Mouse (Mus musculus): ENCODE measurements at regions not wholly inside any gene's neighbourhood (a gene's known extent, or its start where the extent isn't known, plus 50 kb on each side); places are given as distances from the start of the nearest gene placed in this dataset.
"Not testable (repeated sequence)": the region's sequence is repeated elsewhere in the genome, so short reads cannot be mapped to it uniquely, and the experiment has no call there.

- DNase-seq (ENCODE audit: low spot score), result no peak
Observed at GRCm38 (mm10) chr5:17208554-17209283, 164.3 kb upstream of the Speer4f2 start.

GRCm38 (mm10) chr5:17210723-17211245 is 162.2 kb upstream of the Speer4f2 start:
- peak; percentile 9 for DNase-seq (ENCODE audit: low spot score)

DNA sequence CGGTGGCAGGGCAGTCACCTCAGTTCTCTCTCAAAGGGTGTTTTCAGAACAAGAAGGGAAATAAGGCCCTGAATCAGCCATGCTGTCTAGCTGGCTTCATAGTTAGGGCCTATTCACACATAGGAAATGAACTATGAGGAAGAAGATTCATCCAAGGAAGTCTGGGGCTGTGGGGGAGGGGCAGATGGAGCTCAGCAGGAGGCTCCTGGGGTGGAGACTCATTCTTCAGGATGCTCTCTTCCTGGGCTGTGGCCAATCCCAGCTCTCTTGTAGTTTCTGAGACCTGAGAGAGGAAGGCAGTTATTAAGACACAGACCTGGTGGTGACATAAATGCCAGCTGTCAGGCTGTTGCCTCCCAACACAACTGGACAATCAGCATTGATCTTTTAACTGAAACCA is 149.4 kb upstream of the Speer4f2 start:
- DNase-seq (ENCODE audit: low spot score), result not testable (repeated sequence)

DNA sequence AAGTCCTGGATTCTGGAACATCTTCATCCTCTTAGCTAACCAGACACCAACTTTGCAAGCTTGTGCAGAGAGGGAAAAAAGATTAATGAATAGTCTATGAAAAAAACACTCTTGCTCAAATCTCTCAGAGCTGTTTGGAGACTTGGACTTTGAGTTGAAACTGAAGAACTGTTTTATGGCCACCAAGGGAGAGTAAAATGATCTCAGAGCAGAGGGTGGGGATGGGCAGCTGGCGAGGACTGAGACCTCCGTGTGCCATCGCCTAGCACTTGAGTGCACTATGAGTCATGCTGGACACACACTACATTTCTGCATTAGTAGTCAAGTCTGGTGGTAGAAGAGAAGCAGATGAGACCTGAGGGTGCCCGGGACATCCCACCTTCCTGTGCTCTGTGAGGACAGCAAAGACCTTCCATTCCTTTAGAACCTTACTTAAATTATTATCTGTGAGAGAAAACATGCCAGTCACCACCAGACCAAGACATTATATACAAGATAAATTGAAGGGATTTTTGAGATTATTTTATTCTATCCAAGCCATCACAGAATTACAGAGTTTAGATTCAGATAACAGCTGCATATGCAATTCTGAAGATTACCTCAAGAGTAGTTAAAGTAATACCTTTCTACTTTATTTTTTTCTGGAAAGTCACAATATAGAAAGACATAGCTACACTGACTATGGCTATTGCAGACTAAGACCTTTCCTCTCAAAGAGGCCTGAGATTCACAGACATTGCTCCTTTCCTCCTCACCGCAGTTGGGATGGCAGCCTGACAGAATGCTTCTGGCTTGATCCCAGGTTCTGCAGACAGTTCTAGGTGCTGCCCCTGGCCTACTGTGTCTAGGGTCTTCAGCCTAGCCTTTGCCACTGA is 125.0 kb upstream of the Speer4f2 start:
- no peak for DNase-seq (ENCODE audit: low spot score)

GRCm38 (mm10) chr5:17260541-17261325 is 112.2 kb upstream of the Speer4f2 start:
- DNase-seq (ENCODE audit: low spot score), result no peak

GRCm38 (mm10) chr5:17262126-17262525 is 110.9 kb upstream of the Speer4f2 start:
- DNase-seq (ENCODE audit: low spot score), result peak; percentile 26

DNA sequence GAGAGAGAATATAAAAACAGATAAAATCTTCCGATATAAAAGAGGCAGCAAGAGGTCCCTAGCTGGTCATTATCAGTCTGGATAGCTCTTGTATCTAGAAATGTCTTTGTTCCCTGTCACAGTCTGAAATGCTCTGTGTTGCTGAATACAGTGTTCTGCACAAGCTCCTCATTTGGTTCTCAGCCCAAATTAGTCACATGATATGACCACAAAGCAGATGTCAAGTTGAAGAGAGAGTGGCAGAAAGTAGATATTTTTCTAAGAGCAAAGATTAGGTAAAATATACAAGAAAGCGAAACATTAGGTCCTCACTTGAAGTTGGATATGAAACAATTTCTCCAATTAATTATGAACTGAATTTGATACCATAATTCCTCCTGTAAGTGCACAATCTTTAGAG is 101.8 kb upstream of the Speer4f2 start:
- DNase-seq (ENCODE audit: low spot score), result no peak

DNA sequence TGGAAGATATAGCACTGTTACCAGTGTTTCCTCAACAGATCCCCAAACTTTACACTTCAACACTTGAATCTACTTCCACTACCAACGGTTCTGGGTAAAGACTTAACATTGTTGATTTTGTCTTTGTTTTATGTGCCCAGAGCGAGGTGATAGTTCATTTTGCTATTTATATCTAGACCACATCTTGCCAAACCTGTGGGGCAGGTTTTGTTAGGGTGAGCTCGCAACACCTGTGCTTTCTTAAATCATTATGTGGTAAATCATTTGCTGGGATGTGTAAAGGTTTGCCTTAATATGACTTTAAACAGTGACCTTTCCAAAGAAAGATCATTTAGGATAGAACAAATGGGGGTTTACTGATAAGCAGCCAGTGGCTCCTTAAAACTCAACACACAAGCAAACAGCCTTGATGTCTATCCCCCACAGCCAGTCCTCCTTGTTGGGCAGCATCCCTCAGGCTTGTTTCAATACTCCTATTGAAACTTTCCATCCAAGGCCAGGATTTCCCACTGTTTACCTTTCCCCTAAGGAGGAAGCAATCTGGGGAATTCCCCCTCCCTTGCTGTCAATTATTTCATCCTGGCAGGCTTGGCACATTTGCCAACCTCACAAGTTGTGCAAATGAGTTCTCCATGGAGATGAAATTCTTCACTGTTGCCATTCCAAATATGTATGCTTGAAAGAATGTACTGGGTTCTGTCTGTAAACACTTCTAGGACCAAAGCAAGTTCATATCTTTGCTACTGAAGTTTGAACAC is 101.1 kb upstream of the Speer4f2 start:
- DNase-seq (ENCODE audit: low spot score), result peak; percentile 69

- DNase-seq (ENCODE audit: low spot score), result no peak
Observed at GRCm38 (mm10) chr5:17275346-17275745, 97.6 kb upstream of the Speer4f2 start.

DNA sequence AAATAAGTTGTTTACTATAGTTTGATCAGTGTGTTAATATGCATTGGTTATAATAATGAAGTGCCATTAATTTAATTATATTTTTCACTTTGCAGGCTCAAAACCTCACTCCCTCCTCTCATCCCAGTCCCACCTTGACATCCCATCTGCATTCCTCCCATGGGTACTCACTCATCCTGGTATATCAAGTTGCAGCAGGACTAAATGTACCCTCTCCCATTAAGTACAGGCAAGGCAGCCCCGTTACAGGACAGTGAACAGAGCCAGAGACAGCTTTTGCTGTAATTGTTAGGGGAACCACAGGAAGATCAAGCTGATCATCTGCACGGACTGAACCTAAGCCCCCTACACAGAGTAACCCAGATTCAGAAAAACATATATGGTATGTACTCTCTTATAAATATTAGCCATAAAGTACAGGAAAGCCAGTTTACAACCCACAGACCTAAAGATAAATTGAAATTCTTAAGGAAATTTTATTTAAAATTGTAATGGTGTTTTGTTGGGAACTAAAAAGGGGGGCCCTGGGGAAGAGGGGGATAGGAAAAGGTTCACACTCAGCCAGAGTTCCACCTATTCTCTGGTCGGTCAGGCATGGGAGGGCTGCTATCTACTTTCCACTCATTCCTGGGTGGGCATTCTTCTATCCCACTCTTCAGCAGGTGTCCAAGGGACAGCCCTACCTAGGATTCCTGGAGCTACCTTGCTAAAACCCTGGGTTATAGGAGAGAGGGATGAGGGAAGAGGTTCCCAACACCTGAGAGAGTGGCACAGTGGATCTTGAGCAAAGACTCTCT is 96.0 kb upstream of the Speer4f2 start:
- DNase-seq (ENCODE audit: low spot score), result no peak

DNA sequence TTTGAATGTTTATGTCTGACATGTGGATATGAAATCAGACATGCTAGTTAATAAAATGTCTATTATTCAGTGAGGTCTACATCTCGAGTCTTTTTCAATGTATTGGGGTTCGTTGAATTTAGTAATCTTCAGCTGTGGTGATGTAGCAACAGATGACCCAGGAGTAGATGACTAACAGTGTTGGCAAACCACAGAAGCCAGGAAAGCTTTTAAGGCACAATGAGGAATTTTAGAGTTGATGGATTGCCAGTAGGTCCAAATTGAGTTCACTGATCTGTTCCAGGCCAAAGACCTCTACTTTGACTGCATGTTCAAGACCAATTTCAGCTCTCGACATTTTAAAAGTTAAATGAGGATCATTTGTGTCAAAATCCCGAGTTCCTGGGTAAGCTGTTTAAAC is 92.8 kb upstream of the Speer4f2 start:
- no peak for DNase-seq (ENCODE audit: low spot score)

- DNase-seq (ENCODE audit: low spot score), result no peak
Observed at GRCm38 (mm10) chr5:17280951-17281350, 92.0 kb upstream of the Speer4f2 start.

DNA sequence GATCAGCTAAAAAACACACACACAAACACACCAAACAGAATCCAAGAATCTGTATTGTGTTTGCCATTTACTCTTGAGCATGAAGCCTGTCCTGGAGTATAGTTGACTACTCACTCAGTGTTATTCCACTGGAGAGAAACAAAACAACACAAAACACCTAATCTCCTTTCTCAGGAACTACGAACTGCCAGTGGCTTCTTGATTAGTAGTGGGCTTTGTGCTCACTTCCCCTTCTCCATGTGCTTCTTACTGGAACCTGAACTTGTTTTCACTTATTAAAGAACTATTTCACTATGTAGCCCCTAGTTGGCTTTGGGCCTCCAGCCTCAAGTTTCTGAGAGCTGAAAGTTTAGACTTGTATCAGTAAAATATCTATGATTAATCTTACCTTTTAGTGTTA is 84.0 kb upstream of the Speer4f2 start:
- no peak for DNase-seq (ENCODE audit: low spot score)

DNA sequence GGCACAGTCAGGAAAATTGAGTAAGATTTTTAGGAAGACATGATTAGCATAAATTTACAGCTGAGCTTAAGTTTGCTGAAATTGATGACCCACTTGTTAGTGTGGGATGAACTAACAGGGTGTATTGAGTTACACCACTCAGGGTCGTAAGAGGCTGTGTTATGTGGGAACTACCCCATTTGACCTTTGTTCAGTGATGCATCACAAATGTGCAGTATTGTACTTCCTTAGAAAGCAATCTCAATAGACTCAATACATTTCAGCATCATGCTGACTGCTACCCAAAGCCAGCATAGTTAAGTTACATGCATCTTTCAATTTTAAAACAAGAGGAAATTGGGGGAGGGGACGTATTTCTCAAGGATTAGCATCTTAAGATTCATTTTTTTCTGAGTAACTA is 80.4 kb upstream of the Speer4f2 start:
- no peak for DNase-seq (ENCODE audit: low spot score)

DNA sequence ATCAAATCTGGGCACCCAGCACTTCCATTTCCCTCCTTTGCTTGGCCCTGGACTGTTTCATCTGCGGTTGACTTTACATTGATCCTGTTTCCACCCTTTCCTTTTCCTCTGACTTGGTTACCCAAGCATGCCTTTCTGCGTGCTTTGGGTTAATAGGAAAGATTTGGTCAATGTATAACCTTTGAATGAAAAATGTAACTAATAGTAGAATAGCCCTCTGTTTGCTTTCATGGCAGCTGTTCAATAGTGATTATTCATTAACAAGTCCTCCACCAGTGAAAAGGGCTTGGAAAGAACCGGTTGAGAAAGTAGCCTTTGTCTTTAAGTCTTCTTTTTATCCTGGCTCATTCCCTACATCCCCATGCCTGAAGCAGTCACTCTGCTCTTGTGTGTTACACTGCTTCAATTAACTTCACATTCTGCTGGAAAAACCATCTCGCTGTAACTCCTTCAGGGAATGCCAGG is 76.4 kb upstream of the Speer4f2 start:
- no peak for DNase-seq (ENCODE audit: low spot score)

DNA sequence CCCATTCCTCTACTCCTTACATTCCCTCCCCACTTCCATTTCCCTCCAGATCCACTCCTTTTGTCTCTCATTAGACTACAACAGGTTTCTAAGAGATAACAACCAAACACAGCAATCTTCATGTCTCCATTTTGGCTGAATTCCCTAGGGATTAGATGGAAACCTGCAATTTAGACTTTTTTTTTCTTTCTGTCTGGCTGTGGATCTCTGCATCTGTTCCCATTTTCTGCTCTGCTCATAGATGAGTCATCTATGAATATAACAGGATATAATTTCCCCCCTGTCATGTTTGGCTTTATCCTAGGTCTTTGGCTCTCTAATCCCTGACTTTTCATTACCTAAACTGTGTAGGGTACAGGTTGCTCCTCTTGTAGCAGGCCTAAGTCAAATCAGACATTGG is 73.1 kb upstream of the Speer4f2 start:
- no peak for DNase-seq (ENCODE audit: low spot score)

DNA sequence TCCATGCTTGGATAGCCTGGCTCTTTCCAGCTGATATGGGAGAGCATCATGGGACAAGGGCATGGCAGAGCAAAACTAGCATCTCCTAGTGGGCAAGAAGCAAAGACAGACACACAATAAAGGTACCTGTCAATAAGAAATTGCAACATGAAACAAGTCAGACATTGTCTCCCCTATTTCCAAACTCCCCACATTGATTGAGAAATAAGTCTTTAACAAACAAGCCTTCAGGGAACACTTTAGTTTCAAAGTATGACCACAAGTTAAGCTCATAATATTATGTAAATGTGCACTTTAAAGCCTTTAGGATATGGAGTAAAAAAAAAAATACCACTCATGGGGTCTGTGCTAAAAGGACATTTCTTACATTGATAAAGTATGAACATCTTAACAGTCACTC is 51.5 kb upstream of the Speer4f2 start:
- no peak for DNase-seq (ENCODE audit: low spot score)

Measured in urinary bladder, postnatal 14 days (tissue).